Mouse (Mus musculus) cerebellum, adult 11 months (tissue): Measurements from ENCODE around the gene Ppp4c.

ENCODE experiments used
- DNase-seq: peaks from one replicate; pipeline ENCODE4 v3.0.0; 2022

Ppp4c gene

GRCm38 (mm10) chr7:126749582-126750343, 42.5 kb downstream of the Ppp4c start:
- DNase-seq = no peak

GRCm38 (mm10) chr7:126748824-126749223, 43.5 kb downstream of the Ppp4c start:
- no peak for DNase-seq

GRCm38 (mm10) chr7:126746798-126747197, 45.5 kb downstream of the Ppp4c start:
- DNase-seq = no peak

GRCm38 (mm10) chr7:126746066-126746465, 46.2 kb downstream of the Ppp4c start:
- DNase-seq = no peak

GRCm38 (mm10) chr7:126741964-126742482, 50.3 kb downstream of the Ppp4c start:
- no peak for DNase-seq

- DNase-seq = no peak
Measured at GRCm38 (mm10) chr7:126741452-126741851, 50.8 kb downstream of the Ppp4c start.

- DNase-seq = no peak
Measured at GRCm38 (mm10) chr7:126740977-126741376, 51.3 kb downstream of the Ppp4c start.

GRCm38 (mm10) chr7:126740132-126740735, 52.1 kb downstream of the Ppp4c start:
- DNase-seq = no peak

- DNase-seq = no peak
Measured at GRCm38 (mm10) chr7:126739551-126739950, 52.7 kb downstream of the Ppp4c start.

- no peak for DNase-seq
Measured at GRCm38 (mm10) chr7:126736122-126736521, 56.2 kb downstream of the Ppp4c start.
